ENCODE assay signal across 14 mouse cellular contexts in genomic region chr15:25778937-25779336, GRCm38 (mm10).
"Had no signal": no experiment of that assay in that cellular context is flagged by ENCODE, and none has a peak within 500 bp of the region (broad histone marks: within the 10 kb centered on the region; RNA-seq: fewer than 3 reads in every experiment).

No protein-coding gene starts in this region.

- H3K27ac ChIP-seq: kidney, postnatal 0 days; limb, embryonic 15.5 days; liver, embryonic 12.5 days; lung, embryonic 15.5 days; macrophage; midbrain, embryonic 12.5 days; stomach, embryonic 15.5 days had no signal

- ATAC-seq: liver, embryonic 12.5 days; midbrain, embryonic 16.5 days had no signal

- H3K4me1 ChIP-seq: liver, embryonic 12.5 days had no signal

- H3K9ac ChIP-seq: limb, embryonic 15.5 days; liver, embryonic 12.5 days; lung, embryonic 15.5 days; midbrain, embryonic 12.5 days; stomach, embryonic 15.5 days had no signal

- H3K9me3 ChIP-seq: limb, embryonic 15.5 days; liver, embryonic 12.5 days; lung, embryonic 15.5 days; midbrain, embryonic 12.5 days; stomach, embryonic 15.5 days had no signal

- H3K4me3 ChIP-seq: limb, embryonic 15.5 days; liver, embryonic 12.5 days; lung, embryonic 15.5 days; midbrain, embryonic 12.5 days; stomach, embryonic 15.5 days had no signal

- H3K27me3 ChIP-seq: limb, embryonic 15.5 days; liver, embryonic 12.5 days; lung, embryonic 15.5 days; midbrain, embryonic 12.5 days; stomach, embryonic 15.5 days had no signal

- DNase-seq: kidney, postnatal 36 days; layer of hippocampus, adult 9-11 months; layer of hippocampus, postnatal 36 days; lung, postnatal 14 days; right cerebral cortex, postnatal 14 days; thymus, postnatal 36 days had no signal

- H3K4me2 ChIP-seq: limb, embryonic 15.5 days; liver, embryonic 12.5 days; lung, embryonic 15.5 days; midbrain, embryonic 12.5 days; stomach, embryonic 15.5 days had no signal
